Mouse (Mus musculus): ENCODE measurements at regions not wholly inside any gene's neighbourhood (a gene's known extent, or its start where the extent isn't known, plus 50 kb on each side); places are given as distances from the start of the nearest gene placed in this dataset.

DNA sequence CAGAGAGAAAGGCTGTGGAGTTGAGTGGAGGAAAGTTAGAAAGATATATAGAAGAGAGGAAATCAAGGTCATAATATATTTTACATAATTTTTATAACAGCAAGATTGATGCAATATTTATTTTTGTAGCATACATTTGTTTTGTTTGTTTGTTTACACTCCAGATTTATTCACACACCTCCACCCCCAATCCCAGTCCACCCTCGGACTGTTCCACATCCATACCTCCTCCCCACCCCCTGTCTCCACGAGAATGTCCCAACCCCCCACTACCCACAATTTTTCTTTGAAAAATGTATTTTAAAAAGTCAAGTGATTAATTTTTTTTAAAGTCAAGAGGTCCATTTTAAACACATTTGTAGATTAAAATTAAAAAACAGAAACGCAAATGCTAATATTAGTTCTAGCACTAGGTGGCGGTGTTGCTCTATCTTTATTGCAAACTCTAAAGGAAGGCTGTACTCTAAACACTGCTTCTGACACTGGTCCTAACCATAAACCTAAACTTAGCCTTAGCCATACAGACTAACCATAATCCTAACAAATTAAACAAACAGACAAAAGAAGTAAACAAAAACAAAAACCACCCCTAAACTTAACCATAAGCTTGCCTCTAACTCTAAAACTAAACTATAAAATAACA is 67.8 kb downstream of the Olfr1505 start:
- DNase-seq (ENCODE audit: low read depth, low spot score) = peak; percentile 64

DNA sequence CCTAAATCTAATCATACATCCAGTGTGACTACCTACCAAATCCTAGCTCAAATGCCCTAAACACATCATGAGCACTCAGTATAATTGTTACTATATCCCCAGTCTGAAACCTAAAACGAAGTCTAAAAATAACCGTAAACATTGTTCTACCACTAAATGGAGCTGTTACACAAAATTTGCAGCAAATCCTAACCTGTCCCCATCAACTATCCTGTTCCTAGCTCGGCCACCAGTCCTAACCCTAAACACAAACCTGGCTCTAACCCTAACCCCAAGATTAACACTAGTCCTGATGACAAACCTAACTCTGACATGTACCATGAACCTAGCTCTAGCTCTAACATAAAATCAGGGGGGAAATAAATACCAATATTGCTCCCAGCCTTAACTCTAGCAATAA is 69.5 kb downstream of the Olfr1505 start:
- no peak for DNase-seq (ENCODE audit: low read depth, low spot score)

All from forelimb bud, embryonic 11.5 days (tissue).